Mouse (Mus musculus): Measurements from ENCODE around the gene Itprid2.

GRCm38 (mm10) chr2:79695190-79695589, 60.0 kb downstream of the Itprid2 start:
- TF ChIP-seq GATA1 (IDR thresholded peaks at IDR 0.05; ENCODE audit: borderline replicate concordance, low read length), result no peak
- TF ChIP-seq GATA2 (IDR thresholded peaks at IDR 0.05; ENCODE audit: borderline replicate concordance, low read depth, low read length), result no peak
- no peak for TF ChIP-seq TAL1 (conservative IDR thresholded peaks at IDR 0.05; ENCODE audit: low read depth, low read length)
- no peak for TF ChIP-seq CTCF (IDR thresholded peaks at IDR 0.05; ENCODE audit: low read depth, low read length)
